Mouse (Mus musculus): ENCODE results near the gene Zbtb20.

GRCm38 (mm10) chr16:43515538-43515937 lies 639.9 kb downstream of the Zbtb20 start:
- TF ChIP-seq POLR2A (IDR thresholded peaks at IDR 0.05; ENCODE audit: control insufficient read depth, low read depth, low read length) (no peak), CTCF (IDR thresholded peaks at IDR 0.05; ENCODE audit: control insufficient read depth, insufficient read depth, insufficient replicate concordance, low read depth, low read length) (no peak)
